Mouse (Mus musculus) brain, adult 10 weeks (tissue): ENCODE results near the gene Gm45837. TPM values are rescaled to one million over a fixed set of nuclear protein-coding genes. Genes with fewer than 3 reads are reported as not detected.

Experiments
- polyA plus RNA-seq: library from polyadenylated mRNA; stranded (reverse); fragments of 350-450 nt; fragmentation: Illumina TruSeq; extraction: RNeasy Lipid Tissue Mini Kit (QIAGEN cat#74804); gene quantifications from one replicate; pipeline ENCODE4 v1.2.3, GENCODE M21; 2015; ENCODE audit warnings: low read depth, low replicate concordance

Gene Gm45837
- not detected for polyA plus RNA-seq

DNA sequence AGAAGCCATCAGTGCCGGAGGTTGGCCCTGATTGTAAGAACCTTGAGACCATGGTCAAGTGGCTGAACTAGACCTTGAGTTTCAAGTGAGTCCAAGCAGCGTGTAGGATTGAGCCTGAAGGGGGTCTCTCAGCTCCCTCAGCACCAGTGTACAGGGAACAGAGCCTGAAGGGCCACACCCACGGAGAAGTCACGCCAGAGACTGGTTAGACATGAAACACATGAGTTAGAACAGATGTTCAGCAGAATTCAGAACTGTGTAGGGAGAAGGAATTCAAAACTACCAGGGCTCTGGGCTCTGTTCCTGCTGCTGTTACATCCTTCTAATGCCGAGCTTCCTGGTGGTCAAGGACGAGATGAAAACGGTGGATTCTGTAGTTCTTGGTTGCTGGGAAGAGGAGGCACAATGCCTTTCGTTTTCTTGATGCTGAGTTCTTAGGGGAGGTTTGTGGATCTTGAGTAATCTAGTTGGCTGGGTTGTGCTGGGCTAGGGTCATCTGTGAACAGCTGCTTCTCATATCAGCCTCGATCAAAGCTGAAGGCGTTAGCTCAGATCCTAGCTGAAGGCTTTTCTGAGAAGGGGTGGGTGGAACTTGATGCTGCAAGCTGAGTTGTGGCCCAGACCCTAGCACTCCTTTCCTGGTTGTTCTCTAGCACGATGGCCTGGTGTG is at the start of gene Gm45837:
Gene Gm45837 (plus strand): TSS at position 620 of the 670 bp plus-strand sequence.

GRCm38 (mm10) chr7:101421529-101421928 is 10.8 kb downstream of the Gm45837 start, which contains the start of gene Pde2a:
TSS of gene Pde2a (plus strand) at chr7:101421691.

Other genes with a start within 250 kb of the Gm45837 start
- 33.2 TPM for gene Atg16l2, start 108.6 kb upstream of the Gm45837 start, polyA plus RNA-seq
- gene Stard10, start 93.8 kb upstream of the Gm45837 start, polyA plus RNA-seq, result 91.2 TPM
- gene Arap1, start 62.8 kb upstream of the Gm45837 start, polyA plus RNA-seq, result 13.5 TPM
- 223 TPM for gene Pde2a, start 10.8 kb downstream of the Gm45837 start, polyA plus RNA-seq
- gene Art2b, start 174.7 kb downstream of the Gm45837 start, polyA plus RNA-seq, result not detected